In genomic region chr2:26525355-26526018, GRCm38 (mm10) we compare ENCODE assay signal across 8 mouse cellular contexts. TPM values are rescaled to one million over a fixed set of nuclear protein-coding genes. Genes with fewer than 3 reads are reported as not detected.
DNase-seq lines count a peak whose midpoint lies in the region; ATAC-seq lines count a peak whose summit lies in the region.

No protein-coding gene starts in this region.

- peak; percentile 46 to 63 for DNase-seq in adrenal gland, adult (ENCODE audit: inconsistent age in 2 of 2, low spot score in 1 of 2)
- no peak for DNase-seq in adrenal gland, adult 18-20 months (ENCODE audit: low spot score in 2 of 2)
- DNase-seq in embryo, embryonic 9.5 days (ENCODE audit: extremely low spot score): peak; percentile 70
- peak; percentile 82 for DNase-seq in kidney, postnatal 14 days
- DNase-seq in lung, postnatal 36 days: peak; percentile 87
- DNase-seq in thymus, postnatal 36 days: no peak

- WGBS in heart, embryonic 13.5 days: 28% methylated on average over 9 of the region's 9 CpGs
- 58% methylated on average over 9 of the region's 9 CpGs for WGBS in forebrain, embryonic 13.5 days

- 0 out of 2 replicates have a peak, but pooled peaks have one; percentile 26 for ATAC-seq in heart, embryonic 13.5 days (ENCODE audit: extremely low read depth, insufficient number of reproducible peaks, low FRiP score, low TSS enrichment)
- ATAC-seq in forebrain, embryonic 13.5 days: no peak

- H3K27me3 ChIP-seq in heart, embryonic 13.5 days (replicated peaks): no peaks in the 10 kb centered on the region
- no peaks in the 10 kb centered on the region for H3K27me3 ChIP-seq in forebrain, embryonic 13.5 days

- H3K9me3 ChIP-seq in heart, embryonic 13.5 days: no peaks in the 10 kb centered on the region
- H3K9me3 ChIP-seq in forebrain, embryonic 13.5 days (replicated peaks): no peaks in the 10 kb centered on the region

- H3K27ac ChIP-seq in heart, embryonic 13.5 days (replicated peaks): peak overlapping the region; percentile 65
- H3K27ac ChIP-seq in forebrain, embryonic 13.5 days: no peak overlapping the region

- peaks cover 31% of the 10 kb centered on the region for H3K4me1 ChIP-seq in heart, embryonic 13.5 days
- H3K4me1 ChIP-seq in forebrain, embryonic 13.5 days: peaks cover 19% of the 10 kb centered on the region

- no peak overlapping the region for H3K4me2 ChIP-seq in heart, embryonic 13.5 days
- no peak overlapping the region for H3K4me2 ChIP-seq in forebrain, embryonic 13.5 days

- no peak overlapping the region for H3K4me3 ChIP-seq in heart, embryonic 13.5 days
- H3K4me3 ChIP-seq in forebrain, embryonic 13.5 days: no peak overlapping the region

- H3K36me3 ChIP-seq in heart, embryonic 13.5 days: no peaks in the 10 kb centered on the region
- H3K36me3 ChIP-seq in forebrain, embryonic 13.5 days (ENCODE audit: poor library complexity, severe bottlenecking): no peaks in the 10 kb centered on the region

- 0 out of 2 replicates have a peak overlapping the region, but pooled peaks have one; percentile 0 for H3K9ac ChIP-seq in heart, embryonic 13.5 days
- H3K9ac ChIP-seq in forebrain, embryonic 13.5 days: no peak overlapping the region

RNA-seq across cellular contexts. Expression of gene Notch1, which starts 9.0 kb away (rescaled TPM):
- 10 to 100 TPM; 21.5 to 22.0 TPM for total RNA-seq in adrenal gland, adult 18-20 months (2021)
- polyA plus RNA-seq in heart, embryonic 13.5 days (2015; fragmentation: Nextera tagmentation; extraction: Ambion mirVana): 11.4 and 12.1 TPM in 2 replicates
- polyA plus RNA-seq in forebrain, embryonic 13.5 days (2015; fragmentation: Nextera tagmentation; extraction: Ambion mirVana): 28.1 and 32.8 TPM in 2 replicates

RNA-seq across cellular contexts. Expression of gene Egfl7, which starts 54.3 kb away (rescaled TPM):
- 100 to 1,000 TPM in 1 of 2 experiments, 10 to 100 TPM in 1; 97.9 to 102 TPM for total RNA-seq in adrenal gland, adult 18-20 months (2021)
- polyA plus RNA-seq in heart, embryonic 13.5 days (2015; fragmentation: Nextera tagmentation; extraction: Ambion mirVana): 170 and 185 TPM in 2 replicates
- 50.2 and 55.8 TPM in 2 replicates for polyA plus RNA-seq in forebrain, embryonic 13.5 days (2015; fragmentation: Nextera tagmentation; extraction: Ambion mirVana)

Comparison
In these comparisons a context has a peak if more than half of its experiments do, and no peak if none do; other contexts are left out.
1. DNase-seq: peak in adrenal gland, adult (2 of 2), embryo, embryonic 9.5 days (single experiment), kidney, postnatal 14 days (single experiment) and lung, postnatal 36 days (single experiment); none in adrenal gland, adult 18-20 months (0 of 2) and thymus, postnatal 36 days (0 of 2).